Mouse (Mus musculus) stomach, embryonic 16.5 days (tissue): ENCODE measurements around the gene Olfr373. TPM values are rescaled to one million over a fixed set of nuclear protein-coding genes. Genes with fewer than 3 reads are reported as not detected.

ENCODE experiments used
- ATAC-seq: fragments of 200-750 bp; cut with Nextera tagmentation; 2 replicates; pipeline ENCODE4 v1.8.0; 2017; ENCODE audit warnings: moderate number of reproducible peaks, moderate TSS enrichment; ENCODE audit not compliant: insufficient read depth, low FRiP score
- H3K27ac ChIP-seq: fragments of 300-500 bp; sonication (generic); 2 replicates; pipeline ENCODE4 v1.5.1; 2014; ENCODE audit warnings: low read length
- H3K27me3 ChIP-seq: fragments of 300-500 bp; sonication (generic); 2 replicates; pipeline ENCODE4 v1.6.1; 2014; ENCODE audit warnings: low read length, control low read depth, mixed read lengths; ENCODE audit not compliant: control insufficient read depth, insufficient read depth
- H3K36me3 ChIP-seq: fragments of 300-500 bp; sonication (generic); 2 replicates; pipeline ENCODE4 v1.6.1; 2014; ENCODE audit warnings: low read length; ENCODE audit not compliant: control insufficient read depth, insufficient read depth
- H3K4me1 ChIP-seq: fragments of 300-500 bp; sonication (generic); 2 replicates; pipeline ENCODE4 v1.6.1; 2014; ENCODE audit warnings: low read length, control low read depth, mixed read lengths; ENCODE audit not compliant: control insufficient read depth, insufficient read depth
- H3K4me2 ChIP-seq: fragments of 300-500 bp; sonication (generic); 2 replicates; pipeline ENCODE4 v1.6.1; 2014; ENCODE audit warnings: low read depth, low read length, mixed read lengths
- H3K4me3 ChIP-seq: fragments of 300-500 bp; sonication (generic); replicated peaks from 2 replicates; pipeline ENCODE4 v1.5.1; 2014; ENCODE audit warnings: mild to moderate bottlenecking, low read length
- H3K9ac ChIP-seq: fragments of 300-500 bp; sonication (generic); 2 replicates; pipeline ENCODE4 v1.6.1; 2014; ENCODE audit warnings: low read length
- H3K9me3 ChIP-seq: fragments of 300-500 bp; sonication (generic); replicated peaks from 2 replicates; pipeline ENCODE4 v1.6.1; 2016; ENCODE audit warnings: low read length, control low read depth; ENCODE audit not compliant: control insufficient read depth
- WGBS: fragments of 180-500 bp; shearing (Covaris S2); extraction: QIAGEN DNeasy Blood & Tissue Kit; methylation state at CpG from one replicate; pipeline ENCODE4 v1.1.7; 2014; 5-methylcytosine and 5-hydroxymethylcytosine counted together
- polyA plus RNA-seq: library from polyadenylated mRNA; unstranded; fragments of >200 nt; fragmentation: Nextera tagmentation; extraction: Ambion mirVana; gene quantifications from 2 replicates; pipeline ENCODE4 v1.2.1, GENCODE M21; 2015

Gene Olfr373
- polyA plus RNA-seq, 1 experiment from 2014 or later: 0.03 TPM

DNA sequence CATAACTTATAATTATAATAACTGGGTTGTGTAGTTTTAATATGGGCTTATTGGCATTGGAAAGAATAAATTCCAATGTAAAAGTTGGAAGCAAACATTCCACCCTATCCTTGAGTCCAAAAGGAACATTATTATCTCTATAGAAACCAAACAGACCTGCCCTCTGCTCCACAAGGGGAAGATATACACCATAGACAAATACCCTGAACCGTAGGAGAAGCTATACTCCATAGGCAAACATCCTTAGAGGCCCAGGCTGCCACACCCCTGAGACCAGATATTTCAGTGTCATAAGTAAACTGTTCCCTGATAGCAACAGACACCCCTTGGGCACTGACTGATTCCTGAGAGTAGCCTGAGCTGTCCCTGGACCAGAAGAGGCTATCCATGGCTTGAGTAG, 44.9 kb downstream of the Olfr373 start:
- H3K36me3 ChIP-seq: no peaks in the 10 kb centered on the region
- H3K4me3 ChIP-seq: no peak overlapping the region
- no peak overlapping the region for H3K9ac ChIP-seq
- H3K27ac ChIP-seq: no peak overlapping the region
- no peak overlapping the region for H3K4me2 ChIP-seq
- no peaks in the 10 kb centered on the region for H3K27me3 ChIP-seq
- ATAC-seq: no peak
- WGBS: 45% methylated on average over 1 of the region's 1 CpGs
- H3K4me1 ChIP-seq: no peaks in the 10 kb centered on the region
- no peaks in the 10 kb centered on the region for H3K9me3 ChIP-seq

GRCm38 (mm10) chr8:72131251-72131650, 48.3 kb downstream of the Olfr373 start:
- Histone ChIP-seq H3K27ac (peak overlapping the region; percentile 44; the same call in 1 of the 2 replicates), H3K9ac (no peak overlapping the region), H3K4me3 (no peak overlapping the region), H3K4me1 (0 out of 2 replicates have a peak, but pooled peaks cover 3% of the 10 kb centered on the region), H3K4me2 (no peak overlapping the region), H3K27me3 (no peaks in the 10 kb centered on the region), H3K36me3 (no peaks in the 10 kb centered on the region), H3K9me3 (no peaks in the 10 kb centered on the region)
- WGBS: 72% methylated on average over 2 of the region's 2 CpGs
- ATAC-seq: no peak

- Histone ChIP-seq H3K27me3 (no peaks in the 10 kb centered on the region), H3K9me3 (no peaks in the 10 kb centered on the region), H3K9ac (no peak overlapping the region; the same call in 1 of the 2 replicates), H3K4me1 (0 out of 2 replicates have a peak, but pooled peaks cover 4% of the 10 kb centered on the region), H3K36me3 (no peaks in the 10 kb centered on the region), H3K27ac (peak overlapping the region; percentile 44), H3K4me2 (no peak overlapping the region), H3K4me3 (no peak overlapping the region)
- 76% methylated on average over 2 of the region's 2 CpGs for WGBS
- no peak for ATAC-seq
Measured at GRCm38 (mm10) chr8:72131901-72132300, 48.9 kb downstream of the Olfr373 start.

- Histone ChIP-seq H3K9ac (no peak overlapping the region), H3K4me1 (peaks cover 8% of the 10 kb centered on the region; the same call in 1 of the 2 replicates), H3K9me3 (no peaks in the 10 kb centered on the region), H3K4me2 (no peak overlapping the region), H3K27ac (no peak overlapping the region), H3K4me3 (no peak overlapping the region), H3K27me3 (no peaks in the 10 kb centered on the region), H3K36me3 (no peaks in the 10 kb centered on the region)
- WGBS: 89% methylated on average over 1 of the region's 1 CpGs
- no peak for ATAC-seq
Measured at GRCm38 (mm10) chr8:72132417-72132816, 49.4 kb downstream of the Olfr373 start.

GRCm38 (mm10) chr8:72132891-72133290, 49.9 kb downstream of the Olfr373 start:
- Histone ChIP-seq H3K9ac (no peak overlapping the region), H3K4me1 (peaks cover 12% of the 10 kb centered on the region; the same call in 1 of the 2 replicates), H3K36me3 (no peaks in the 10 kb centered on the region), H3K4me3 (no peak overlapping the region), H3K9me3 (no peaks in the 10 kb centered on the region), H3K4me2 (no peak overlapping the region), H3K27ac (no peak overlapping the region; the same call in 1 of the 2 replicates), H3K27me3 (no peaks in the 10 kb centered on the region)
- WGBS: 69% methylated on average over 1 of the region's 1 CpGs
- ATAC-seq: no peak

DNA sequence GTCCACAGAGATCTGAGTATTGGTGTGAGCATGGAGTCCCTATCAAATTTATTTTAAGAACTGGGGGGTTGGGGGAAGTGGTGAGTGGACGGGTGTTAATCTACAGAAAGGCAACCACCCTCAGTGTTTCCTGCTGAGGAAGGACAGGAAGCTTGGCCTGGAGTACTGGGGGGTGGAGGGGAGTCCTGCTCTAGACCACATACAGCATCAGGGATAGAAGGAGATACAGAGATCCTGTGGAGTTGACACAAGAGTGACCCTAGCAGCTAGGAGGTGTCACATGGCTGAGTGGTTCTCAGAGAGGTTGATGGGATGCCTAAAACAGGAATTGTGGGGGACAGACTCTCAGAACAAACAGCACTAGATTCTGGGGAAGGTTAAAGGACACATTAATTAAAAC, 50.5 kb downstream of the Olfr373 start:
- Histone ChIP-seq H3K4me3 (no peak overlapping the region), H3K36me3 (no peaks in the 10 kb centered on the region), H3K27ac (no peak overlapping the region), H3K9me3 (no peaks in the 10 kb centered on the region), H3K4me2 (no peak overlapping the region), H3K4me1 (peaks cover 14% of the 10 kb centered on the region; the same call in 1 of the 2 replicates), H3K9ac (no peak overlapping the region), H3K27me3 (no peaks in the 10 kb centered on the region)
- WGBS: 56% methylated on average over 1 of the region's 1 CpGs
- no peak for ATAC-seq

DNA sequence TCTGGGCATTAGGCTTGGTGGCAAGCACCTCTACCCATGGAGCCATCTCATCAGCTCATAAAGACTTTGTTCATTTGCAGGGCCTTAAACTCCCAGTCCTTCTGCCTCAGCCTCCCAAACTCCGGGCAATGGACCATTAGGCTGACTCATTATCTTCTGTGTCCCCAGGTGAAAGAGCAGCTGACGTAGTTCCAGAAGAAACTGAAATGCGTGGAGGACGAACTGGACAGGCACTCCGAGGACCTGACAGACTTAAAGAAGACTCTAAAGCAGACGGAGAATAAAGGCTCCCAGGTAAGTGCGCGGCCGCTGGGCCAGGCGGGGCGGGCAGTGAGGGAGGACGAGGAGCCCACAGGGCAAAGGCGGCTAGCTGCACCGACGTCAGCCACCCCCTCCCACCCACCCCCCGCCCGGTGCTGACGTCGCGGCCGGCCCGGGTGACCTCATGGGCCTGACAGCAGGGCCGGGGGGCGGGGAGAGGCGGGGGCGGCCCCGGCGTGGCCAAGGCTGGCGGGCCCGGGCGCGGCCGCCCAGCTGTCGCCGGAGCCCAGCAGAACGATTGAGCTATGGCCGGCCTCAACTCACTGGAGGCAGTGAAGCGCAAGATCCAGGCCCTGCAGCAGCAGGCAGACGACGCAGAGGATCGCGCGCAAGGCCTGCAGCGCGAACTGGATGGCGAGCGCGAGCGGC, 51.9 kb downstream of the Olfr373 start, which contains the start of gene Tpm4:
TSS of gene Tpm4 (plus strand) at position 220 of the 690 bp plus-strand sequence.
- H3K4me2 ChIP-seq: peak within 1 kb of the TSS; percentile 77
- ATAC-seq: peak; percentile 88
- peak within 1 kb of the TSS; percentile 99 for H3K9ac ChIP-seq
- peak within 1 kb of the TSS; percentile 100 for H3K27ac ChIP-seq
- H3K36me3 ChIP-seq: peaks cover 7% of the 10 kb centered on the region
- peaks cover 14% of the 10 kb centered on the region; the same call in 1 of the 2 replicates for H3K4me1 ChIP-seq
- no peaks in the 10 kb centered on the region for H3K27me3 ChIP-seq
- WGBS: 1% methylated on average over 49 of the region's 49 CpGs
- H3K9me3 ChIP-seq: no peaks in the 10 kb centered on the region
- peak within 1 kb of the TSS; percentile 90 for H3K4me3 ChIP-seq

DNA sequence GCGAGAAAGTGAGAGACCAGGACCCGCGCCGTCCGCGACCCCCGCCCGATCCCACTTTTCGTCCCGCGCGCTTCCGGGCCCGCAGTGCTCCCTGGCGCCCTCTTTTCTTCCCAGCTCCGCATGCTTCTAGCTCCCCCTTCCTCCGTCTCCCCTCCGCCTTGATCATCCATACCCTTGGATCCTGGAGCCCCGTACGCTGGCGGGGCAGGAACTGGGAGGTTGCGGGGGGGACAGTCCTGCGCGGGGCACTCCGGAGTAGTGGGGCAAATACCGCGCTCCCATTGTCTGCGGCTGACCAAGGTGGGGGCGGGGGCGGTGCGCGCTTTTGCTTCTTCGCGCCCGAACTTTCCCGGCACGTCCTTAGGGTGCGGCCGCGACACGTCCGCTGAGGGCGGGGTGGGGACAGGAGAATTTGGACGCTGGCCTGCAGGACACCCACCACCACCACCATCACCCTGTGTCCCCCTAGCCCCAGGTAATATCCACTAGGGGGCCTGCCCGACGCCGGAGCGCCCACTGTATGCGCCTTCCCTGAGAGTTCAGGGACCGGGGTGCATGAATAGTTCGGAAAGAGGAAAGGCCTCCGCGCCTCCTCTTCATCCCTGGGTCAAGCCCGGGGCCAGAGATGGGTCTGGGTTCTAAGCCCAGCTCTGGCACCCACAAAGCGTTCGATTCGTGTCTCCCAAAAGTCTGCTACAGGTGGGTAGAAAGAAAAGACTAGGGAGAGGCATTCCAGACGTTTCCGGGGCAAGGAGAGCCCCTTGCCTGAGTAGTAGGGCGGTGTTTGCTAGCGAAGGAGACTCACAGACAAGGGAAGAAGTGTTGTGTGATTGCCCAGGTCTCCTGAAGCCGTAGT, 52.7 kb downstream of the Olfr373 start:
- Histone ChIP-seq H3K27me3 (no peaks in the 10 kb centered on the region), H3K9ac (peak overlapping the region; percentile 99), H3K36me3 (peaks cover 9% of the 10 kb centered on the region), H3K9me3 (no peaks in the 10 kb centered on the region), H3K4me2 (peak overlapping the region; percentile 77), H3K4me1 (peaks cover 14% of the 10 kb centered on the region; the same call in 1 of the 2 replicates), H3K27ac (peak overlapping the region; percentile 100), H3K4me3 (peak overlapping the region; percentile 90)
- under 1% methylated on average over 62 of the region's 62 CpGs for whole genome bisulfite sequencing
- peak; percentile 62 for ATAC-seq
